Mouse (Mus musculus) frontal cortex, postnatal 25 days (tissue): ENCODE measurements around the gene Ppp1r15a.
"Not testable (repeated sequence)": the region's sequence is repeated elsewhere in the genome, so short reads cannot be mapped to it uniquely, and the experiment has no call there.

Experiments used
- DNase-seq, 2 experiments: peaks; one replicate each; pipeline ENCODE4 v3.0.0; 2022; ENCODE audit warnings: low spot score in 2 of 2

Ppp1r15a gene

GRCm38 (mm10) chr7:45484985-45485384, 41.1 kb downstream of the Ppp1r15a start:
- not testable (repeated sequence) for DNase-seq

GRCm38 (mm10) chr7:45482166-45482565, 43.9 kb downstream of the Ppp1r15a start:
- DNase-seq: no peak

- no peak for DNase-seq
Observed at GRCm38 (mm10) chr7:45481374-45481927, 44.6 kb downstream of the Ppp1r15a start, which contains the start of gene Tulp2. TSS of gene Tulp2 (plus strand) at chr7:45481877.

- DNase-seq: not testable (repeated sequence)
Observed at GRCm38 (mm10) chr7:45480310-45480709, 45.8 kb downstream of the Ppp1r15a start.

- DNase-seq: no peak
Observed at GRCm38 (mm10) chr7:45478774-45479173, 47.3 kb downstream of the Ppp1r15a start.

DNA sequence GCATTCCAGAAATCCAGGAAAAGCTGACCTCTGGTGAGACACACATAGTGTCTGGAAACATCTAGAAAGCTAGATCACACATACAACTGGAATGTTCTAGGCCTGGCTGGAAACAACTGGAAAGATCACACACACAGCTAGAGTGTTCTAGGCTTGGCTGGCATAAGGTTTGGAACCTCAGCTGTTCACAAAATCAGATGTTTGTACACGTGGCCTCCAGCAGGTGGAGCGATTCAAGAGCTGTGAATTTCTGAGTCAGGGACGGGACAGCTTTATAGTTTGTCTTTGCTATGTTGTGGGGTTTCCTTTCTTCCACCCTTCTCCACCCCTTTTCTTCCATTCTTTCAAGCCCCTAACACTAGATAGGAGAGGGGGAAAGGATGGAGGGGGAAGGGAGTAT, 49.1 kb downstream of the Ppp1r15a start:
- no peak for DNase-seq

DNA sequence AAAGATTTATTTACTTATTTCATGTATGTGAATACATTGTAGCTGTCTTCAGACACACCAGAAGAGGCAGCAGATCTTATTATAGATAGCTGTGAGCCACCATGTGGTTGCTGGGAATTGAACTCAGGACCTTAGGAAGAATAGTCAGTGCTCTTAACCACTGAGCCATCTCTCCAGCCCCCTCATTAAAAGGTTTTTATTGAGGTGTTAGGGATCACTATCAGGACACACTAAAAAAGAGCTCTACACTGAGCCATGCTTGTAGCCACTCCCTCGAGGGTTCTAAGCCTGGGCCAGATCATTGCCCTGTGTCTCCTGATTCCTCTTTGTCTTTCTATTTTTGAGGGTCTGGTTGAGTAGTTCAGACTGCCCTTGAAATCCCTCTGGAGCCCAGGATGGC, 49.6 kb downstream of the Ppp1r15a start:
- no peak for DNase-seq

GRCm38 (mm10) chr7:45475291-45475969, 50.6 kb downstream of the Ppp1r15a start:
- no peak for DNase-seq
